Comparison of ENCODE assay signal across 12 mouse cellular contexts in genomic region chr10:43481179-43481578, GRCm38 (mm10). TPM values are rescaled to one million over a fixed set of nuclear protein-coding genes. Genes with fewer than 3 reads are reported as not detected.
DNase-seq lines count a peak whose midpoint lies in the region; ATAC-seq and TF ChIP-seq lines count a peak whose summit lies in the region.
"Had no signal": no experiment of that assay in that cellular context is flagged by ENCODE, and none has a peak within 500 bp of the region (broad histone marks: within the 10 kb centered on the region; RNA-seq: fewer than 3 reads in every experiment).

No protein-coding gene starts in this region.

- H3K79me2 ChIP-seq in heart, adult 2 months (replicated peaks; ENCODE audit: control insufficient read depth, insufficient read depth, low read length): peaks cover 2% of the 10 kb centered on the region; the same call in 1 of the 2 replicates

- H3K9ac ChIP-seq in heart, embryonic 13.5 days: no peak overlapping the region
- H3K9ac ChIP-seq in heart, adult 2 months (ENCODE audit: low read depth, low read length): no peak overlapping the region
- H3K9ac ChIP-seq in neural tube, embryonic 12.5 days: no peak overlapping the region
- no peak overlapping the region for H3K9ac ChIP-seq in limb, embryonic 11.5 days (ENCODE audit: low read length)

- intact Hi-C loops in heart, adult 2 months (cut with DNase I): no loop called here

- no peak for TF ChIP-seq POLR2A in heart, adult 2 months (IDR thresholded peaks at IDR 0.05; ENCODE audit: insufficient read depth, low read depth, low read length)

- no peak for DNase-seq in heart, adult 2 months
- no peak for DNase-seq in neural tube, embryonic 10.5 days (ENCODE audit: extremely low spot score, low spot score)
- no peak for DNase-seq in limb, embryonic 11.5 days (ENCODE audit: low spot score)
- no peak for DNase-seq in thymus, postnatal 36 days
- no peak for DNase-seq in adrenal gland, postnatal 10 days
- DNase-seq: kidney, adult 8-10 months; lung, adult 18-20 months; thymus, adult 18-20 months had no signal

- H3K36me3 ChIP-seq in heart, embryonic 13.5 days: no peaks in the 10 kb centered on the region
- no peaks in the 10 kb centered on the region for H3K36me3 ChIP-seq in heart, adult 2 months (ENCODE audit: control insufficient read depth, insufficient read depth, low read length)
- no peaks in the 10 kb centered on the region for H3K36me3 ChIP-seq in neural tube, embryonic 12.5 days
- H3K36me3 ChIP-seq in limb, embryonic 11.5 days (ENCODE audit: control insufficient read depth, insufficient read depth, low read length): no peaks in the 10 kb centered on the region
- H3K36me3 ChIP-seq: hindbrain, embryonic 13.5 days had no signal

- H3K4me3 ChIP-seq in heart, embryonic 13.5 days: no peak overlapping the region
- H3K4me3 ChIP-seq in heart, adult 2 months: no peak overlapping the region
- H3K4me3 ChIP-seq in neural tube, embryonic 12.5 days: no peak overlapping the region
- no peak overlapping the region for H3K4me3 ChIP-seq in limb, embryonic 11.5 days (ENCODE audit: low read depth, low read length)

- H3K9me3 ChIP-seq in heart, embryonic 13.5 days: no peaks in the 10 kb centered on the region
- H3K9me3 ChIP-seq in neural tube, embryonic 12.5 days: no peaks in the 10 kb centered on the region
- no peaks in the 10 kb centered on the region for H3K9me3 ChIP-seq in limb, embryonic 11.5 days (ENCODE audit: control insufficient read depth, low read length)
- H3K9me3 ChIP-seq: hindbrain, embryonic 13.5 days had no signal

- WGBS in heart, embryonic 13.5 days: 49% methylated on average over 4 of the region's 4 CpGs
- 71% methylated on average over 4 of the region's 4 CpGs for WGBS in heart, adult 2 months
- WGBS in neural tube, embryonic 12.5 days: 45% methylated on average over 4 of the region's 4 CpGs
- 31% methylated on average over 4 of the region's 4 CpGs for WGBS in limb, embryonic 11.5 days

- ATAC-seq in heart, embryonic 13.5 days (ENCODE audit: extremely low read depth, insufficient number of reproducible peaks, low FRiP score, low TSS enrichment): no peak
- ATAC-seq in neural tube, embryonic 12.5 days (ENCODE audit: low FRiP score, low read depth): no peak
- no peak for ATAC-seq in limb, embryonic 11.5 days (ENCODE audit: insufficient number of reproducible peaks, low FRiP score, low TSS enrichment, low read depth)
- no peak for ATAC-seq in frontal cortex, adult (ENCODE audit: low TSS enrichment)

- no peak overlapping the region for H3K27ac ChIP-seq in heart, embryonic 13.5 days (replicated peaks)
- no peak overlapping the region for H3K27ac ChIP-seq in heart, adult 2 months
- no peak overlapping the region for H3K27ac ChIP-seq in neural tube, embryonic 12.5 days
- H3K27ac ChIP-seq in limb, embryonic 11.5 days (replicated peaks; ENCODE audit: low read depth, low read length): no peak overlapping the region
- H3K27ac ChIP-seq: hindbrain, embryonic 13.5 days had no signal

- H3K27me3 ChIP-seq in heart, embryonic 13.5 days (replicated peaks): no peaks in the 10 kb centered on the region
- H3K27me3 ChIP-seq in heart, adult 2 months (ENCODE audit: control insufficient read depth, insufficient read depth, low read length): no peaks in the 10 kb centered on the region
- H3K27me3 ChIP-seq in neural tube, embryonic 12.5 days (replicated peaks): no peaks in the 10 kb centered on the region
- H3K27me3 ChIP-seq in limb, embryonic 11.5 days (ENCODE audit: control insufficient read depth, insufficient read depth, low read length): no peaks in the 10 kb centered on the region
- H3K27me3 ChIP-seq: hindbrain, embryonic 13.5 days had no signal

- peaks cover 59% of the 10 kb centered on the region for H3K4me1 ChIP-seq in heart, embryonic 13.5 days
- H3K4me1 ChIP-seq in heart, adult 2 months (ENCODE audit: control insufficient read depth, insufficient read depth, low read length): peaks cover 10% of the 10 kb centered on the region
- peaks cover 29% of the 10 kb centered on the region for H3K4me1 ChIP-seq in neural tube, embryonic 12.5 days
- peaks cover 23% of the 10 kb centered on the region for H3K4me1 ChIP-seq in limb, embryonic 11.5 days (ENCODE audit: control insufficient read depth, insufficient read depth, low read length)

- TF ChIP-seq CTCF in heart, adult 2 months (IDR thresholded peaks at IDR 0.05): no peak

- TF ChIP-seq EP300 in heart, adult 2 months (IDR thresholded peaks at IDR 0.05; ENCODE audit: insufficient read depth, low read depth, low read length): no peak

- H3K4me2 ChIP-seq in heart, embryonic 13.5 days: peak overlapping the region; percentile 83
- H3K4me2 ChIP-seq in neural tube, embryonic 12.5 days (replicated peaks): peak overlapping the region; percentile 93
- H3K4me2 ChIP-seq in limb, embryonic 11.5 days (ENCODE audit: low read depth, severe bottlenecking): peak overlapping the region; percentile 81

RNA-seq across cellular contexts. Expression of gene Bend3, which starts 2.5 kb away (rescaled TPM):
- polyA plus RNA-seq in heart, embryonic 13.5 days (2015; fragmentation: Nextera tagmentation; extraction: Ambion mirVana): 2.5 and 2.8 TPM in 2 replicates
- 1 to 10 TPM; 5.2 to 7.4 TPM for total RNA-seq in heart, adult 2 months (2021)
- 2.9 and 4.5 TPM in 2 replicates for polyA plus RNA-seq in heart, adult 2 months (2012; rRNA removed)
- 5.2 and 6.1 TPM in 2 replicates for polyA plus RNA-seq in neural tube, embryonic 12.5 days (2016; fragmentation: Nextera tagmentation; extraction: Ambion mirVana)
- polyA plus RNA-seq in limb, embryonic 11.5 days (2014; fragmentation: Nextera tagmentation; extraction: Ambion mirVana): 8.4 and 8.5 TPM in 2 replicates
- 1 to 10 TPM; 7.8 to 10.0 TPM for total RNA-seq in adrenal gland, postnatal 10 days (2021)

RNA-seq across cellular contexts. Expression of gene Gm9803, which starts 42.7 kb away (rescaled TPM):
- polyA plus RNA-seq in heart, embryonic 13.5 days (2015; fragmentation: Nextera tagmentation; extraction: Ambion mirVana): 12.0 and 14.9 TPM in 2 replicates
- total RNA-seq in heart, adult 2 months (2021): 10 to 100 TPM in 1 of 2 experiments, 1 to 10 TPM in 1; 7.9 to 18.6 TPM
- polyA plus RNA-seq in heart, adult 2 months (2012; rRNA removed): 77.3 and 95.5 TPM in 2 replicates
- polyA plus RNA-seq in neural tube, embryonic 12.5 days (2016; fragmentation: Nextera tagmentation; extraction: Ambion mirVana): 13.2 and 16.2 TPM in 2 replicates
- 5.3 and 8.7 TPM in 2 replicates for polyA plus RNA-seq in limb, embryonic 11.5 days (2014; fragmentation: Nextera tagmentation; extraction: Ambion mirVana)
- total RNA-seq in adrenal gland, postnatal 10 days (2021): 10 to 100 TPM; 18.7 to 26.3 TPM

RNA-seq across cellular contexts. Expression of gene 1700021F05Rik, which starts 59.6 kb away (rescaled TPM):
- polyA plus RNA-seq in heart, embryonic 13.5 days (2015; fragmentation: Nextera tagmentation; extraction: Ambion mirVana): 76.4 and 88.7 TPM in 2 replicates
- 100 to 1,000 TPM; 112 to 121 TPM for total RNA-seq in heart, adult 2 months (2021)
- polyA plus RNA-seq in heart, adult 2 months (2012; rRNA removed): 27.4 and 34.1 TPM in 2 replicates
- 57.2 and 59.9 TPM in 2 replicates for polyA plus RNA-seq in neural tube, embryonic 12.5 days (2016; fragmentation: Nextera tagmentation; extraction: Ambion mirVana)
- polyA plus RNA-seq in limb, embryonic 11.5 days (2014; fragmentation: Nextera tagmentation; extraction: Ambion mirVana): 62.9 and 66.6 TPM in 2 replicates
- total RNA-seq in adrenal gland, postnatal 10 days (2021): 100 to 1,000 TPM in 1 of 2 experiments, 10 to 100 TPM in 1; 94.1 to 111 TPM
